Mouse (Mus musculus): ENCODE results near the gene F2rl2. TPM values are rescaled to one million over a fixed set of nuclear protein-coding genes. Genes with fewer than 3 reads are reported as not detected.

The F2rl2 gene
- polyA plus RNA-seq, 1 experiment: 11.8 TPM

DNA sequence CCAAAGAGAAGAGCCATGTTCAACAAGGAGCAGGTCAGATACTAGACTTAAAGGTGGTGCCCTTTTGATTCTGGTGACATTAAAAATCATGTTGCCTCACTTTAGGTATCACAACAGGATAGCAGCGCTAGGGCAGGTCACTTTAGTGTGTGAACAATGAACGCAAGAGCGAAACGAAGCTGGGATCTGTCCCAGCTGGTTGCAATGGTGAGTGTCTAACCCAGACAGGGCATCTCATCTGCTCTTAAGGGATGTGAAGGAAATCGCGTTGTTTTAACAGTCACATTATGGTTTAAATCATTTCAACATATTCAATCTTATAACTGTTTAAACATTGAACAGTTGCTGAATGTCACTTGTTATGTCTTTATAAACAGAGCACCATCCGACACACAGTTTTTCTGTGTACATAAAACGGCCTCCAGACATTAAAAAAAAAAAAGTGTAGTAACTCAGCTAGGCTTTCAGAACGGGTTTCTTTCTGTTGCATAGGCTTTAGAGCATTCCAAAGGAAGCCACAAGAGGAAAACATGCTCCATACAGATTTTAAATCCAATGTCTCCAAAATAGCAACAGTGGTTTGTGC lies 46.3 kb downstream of the F2rl2 start:
- WGBS: 87% methylated on average over 9 of the region's 9 CpGs
- no peaks in the 10 kb centered on the region for H3K4me1 ChIP-seq (ENCODE audit: control insufficient read depth, insufficient read depth, insufficient read length)

DNA sequence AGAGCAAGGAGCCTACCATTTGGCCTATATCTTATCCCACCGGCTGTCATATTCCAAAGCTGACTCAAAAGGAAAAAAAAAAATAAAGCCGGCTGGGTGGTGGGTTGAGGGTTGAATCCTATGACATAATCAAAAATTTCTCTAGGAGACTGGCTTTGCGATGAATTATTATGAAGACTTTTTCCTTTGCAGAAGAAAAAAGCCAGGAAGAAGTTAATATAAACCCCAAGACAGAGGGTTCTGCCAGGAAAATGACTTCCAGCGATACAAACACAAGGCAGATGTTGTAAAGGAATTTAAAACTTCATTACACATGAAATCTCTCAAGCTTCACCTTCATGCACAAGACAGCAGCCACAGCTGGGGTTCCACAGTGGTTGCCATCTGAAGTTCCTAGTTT lies 48.8 kb downstream of the F2rl2 start:
- Histone ChIP-seq H3K4me1 (ENCODE audit: control insufficient read depth, insufficient read depth, insufficient read length) (no peaks in the 10 kb centered on the region), H3K27ac (ENCODE audit: insufficient read depth, low read length) (no peak overlapping the region), H3K27me3 (ENCODE audit: control insufficient read depth, insufficient read depth, low read length) (no peaks in the 10 kb centered on the region), H3K4me3 (ENCODE audit: extremely low read depth, insufficient read depth, insufficient read length) (no peak overlapping the region), H3K36me3 (ENCODE audit: control insufficient read depth, insufficient read depth, low read length) (no peaks in the 10 kb centered on the region)
- 93% methylated on average over 4 of the region's 4 CpGs for WGBS
- no peak for TF ChIP-seq POLR2A (IDR thresholded peaks at IDR 0.05; ENCODE audit: low read depth, low read length)
- no peak for TF ChIP-seq CTCF (IDR thresholded peaks at IDR 0.05; ENCODE audit: extremely low read depth, insufficient read depth, insufficient read length, insufficient replicate concordance)
- DNase-seq (ENCODE audit: low read depth in 1 of 2, low spot score in 2 of 2): no peak

More for the DNA sequence above, 46.3 kb downstream of the F2rl2 start:
- DNase-seq (ENCODE audit: low read depth in 1 of 2, low spot score in 2 of 2): no peak
- H3K27me3 ChIP-seq (ENCODE audit: control insufficient read depth, insufficient read depth, low read length): no peaks in the 10 kb centered on the region
- H3K4me3 ChIP-seq (ENCODE audit: extremely low read depth, insufficient read depth, insufficient read length): no peak overlapping the region
- H3K36me3 ChIP-seq (ENCODE audit: control insufficient read depth, insufficient read depth, low read length): no peaks in the 10 kb centered on the region
- TF ChIP-seq CTCF (IDR thresholded peaks at IDR 0.05; ENCODE audit: extremely low read depth, insufficient read depth, insufficient read length, insufficient replicate concordance) (no peak), POLR2A (IDR thresholded peaks at IDR 0.05; ENCODE audit: low read depth, low read length) (no peak)
- no peak overlapping the region for H3K27ac ChIP-seq (ENCODE audit: insufficient read depth, low read length)

DNA sequence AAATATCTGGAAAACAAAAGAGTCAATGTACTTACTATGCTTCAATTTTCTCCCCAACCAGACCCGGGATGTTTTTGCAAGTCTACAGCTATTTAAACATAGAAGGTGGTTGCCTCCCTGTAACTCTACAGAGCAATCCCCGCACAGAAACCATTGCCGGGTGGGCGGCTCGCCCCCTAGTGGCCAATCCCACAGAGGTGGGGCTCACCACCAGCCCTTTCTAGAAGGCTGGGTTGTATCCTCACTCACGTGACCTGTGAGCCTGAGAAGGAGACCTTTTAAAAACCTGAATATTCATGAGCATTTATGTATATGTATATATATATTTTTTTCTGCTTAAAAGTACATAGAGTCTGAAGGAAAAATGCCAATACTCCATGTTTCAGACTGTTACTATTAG lies 49.9 kb downstream of the F2rl2 start:
- Histone ChIP-seq H3K4me1 (ENCODE audit: control insufficient read depth, insufficient read depth, insufficient read length) (no peaks in the 10 kb centered on the region), H3K27me3 (ENCODE audit: control insufficient read depth, insufficient read depth, low read length) (no peaks in the 10 kb centered on the region), H3K36me3 (ENCODE audit: control insufficient read depth, insufficient read depth, low read length) (no peaks in the 10 kb centered on the region), H3K4me3 (ENCODE audit: extremely low read depth, insufficient read depth, insufficient read length) (no peak overlapping the region), H3K27ac (ENCODE audit: insufficient read depth, low read length) (no peak overlapping the region)
- peak in 1 of 2 experiments; percentile 45 for DNase-seq (ENCODE audit: low read depth in 1 of 2, low spot score in 2 of 2)
- WGBS: 12% methylated on average over 6 of the region's 6 CpGs
- TF ChIP-seq CTCF (IDR thresholded peaks at IDR 0.05; ENCODE audit: extremely low read depth, insufficient read depth, insufficient read length, insufficient replicate concordance) (peak; percentile 77), POLR2A (IDR thresholded peaks at IDR 0.05; ENCODE audit: low read depth, low read length) (no peak)

DNA sequence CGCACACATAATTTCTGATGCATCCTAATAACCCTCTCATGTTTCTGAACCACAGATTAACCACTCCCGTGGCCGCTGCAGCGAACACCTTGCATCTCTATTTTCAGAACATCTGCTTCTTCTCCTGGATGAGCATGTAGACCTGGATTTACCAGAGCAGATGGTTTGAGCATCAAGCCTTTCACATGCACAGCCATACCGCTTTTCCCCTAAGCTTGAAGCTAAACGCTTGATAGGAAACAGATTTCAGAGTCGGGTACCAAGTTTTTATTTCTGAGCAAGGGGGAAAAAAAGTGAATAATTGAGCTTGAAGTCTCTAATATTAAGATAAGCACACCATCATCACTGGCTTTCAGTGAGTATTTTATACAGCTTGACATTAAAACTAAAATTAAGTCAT lies 50.4 kb downstream of the F2rl2 start:
- WGBS: 85% methylated on average over 7 of the region's 7 CpGs
- no peak overlapping the region for H3K4me3 ChIP-seq (ENCODE audit: extremely low read depth, insufficient read depth, insufficient read length)
- H3K36me3 ChIP-seq (ENCODE audit: control insufficient read depth, insufficient read depth, low read length): no peaks in the 10 kb centered on the region
- no peak for DNase-seq (ENCODE audit: low read depth in 1 of 2, low spot score in 2 of 2)
- H3K27ac ChIP-seq (ENCODE audit: insufficient read depth, low read length): no peak overlapping the region
- TF ChIP-seq CTCF (IDR thresholded peaks at IDR 0.05; ENCODE audit: extremely low read depth, insufficient read depth, insufficient read length, insufficient replicate concordance): no peak
- TF ChIP-seq POLR2A (IDR thresholded peaks at IDR 0.05; ENCODE audit: low read depth, low read length): no peak
- no peaks in the 10 kb centered on the region for H3K27me3 ChIP-seq (ENCODE audit: control insufficient read depth, insufficient read depth, low read length)
- no peaks in the 10 kb centered on the region for H3K4me1 ChIP-seq (ENCODE audit: control insufficient read depth, insufficient read depth, insufficient read length)

DNA sequence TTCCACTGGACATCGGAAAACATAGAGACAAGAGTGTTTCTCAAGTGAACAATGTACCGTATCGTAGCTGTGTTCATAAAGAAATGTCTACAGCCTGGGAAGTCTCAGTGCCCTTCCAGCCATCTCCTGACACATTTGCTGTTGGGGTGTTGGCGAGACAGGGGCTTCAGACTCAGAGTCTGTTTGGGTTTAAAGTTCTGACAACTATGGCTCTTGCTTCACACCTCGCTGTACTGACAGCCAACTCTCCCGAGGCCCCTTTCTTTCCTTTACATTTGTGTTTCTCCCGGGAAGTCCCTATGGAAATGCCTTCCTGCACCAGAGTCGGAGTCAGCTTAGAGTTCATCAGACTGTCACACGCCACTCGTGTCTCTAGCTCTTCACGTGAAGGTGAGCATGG lies 50.9 kb downstream of the F2rl2 start:
- H3K36me3 ChIP-seq (ENCODE audit: control insufficient read depth, insufficient read depth, low read length): no peaks in the 10 kb centered on the region
- H3K4me1 ChIP-seq (ENCODE audit: control insufficient read depth, insufficient read depth, insufficient read length): peaks cover 2% of the 10 kb centered on the region; the same call in 1 of the 2 replicates
- no peak overlapping the region for H3K4me3 ChIP-seq (ENCODE audit: extremely low read depth, insufficient read depth, insufficient read length)
- TF ChIP-seq POLR2A (IDR thresholded peaks at IDR 0.05; ENCODE audit: low read depth, low read length) (no peak), CTCF (IDR thresholded peaks at IDR 0.05; ENCODE audit: extremely low read depth, insufficient read depth, insufficient read length, insufficient replicate concordance) (no peak)
- no peak for DNase-seq (ENCODE audit: low read depth in 1 of 2, low spot score in 2 of 2)
- H3K27ac ChIP-seq (ENCODE audit: insufficient read depth, low read length): no peak overlapping the region
- H3K27me3 ChIP-seq (ENCODE audit: control insufficient read depth, insufficient read depth, low read length): no peaks in the 10 kb centered on the region
- 92% methylated on average over 11 of the region's 11 CpGs for WGBS

Other genes with a start within 250 kb of the F2rl2 start
- not detected in 2 replicates for gene S100z, start 218.1 kb upstream of the F2rl2 start, polyA plus RNA-seq (2012; rRNA removed)
- gene F2rl1, start 171.6 kb upstream of the F2rl2 start, polyA plus RNA-seq (2012; rRNA removed): 6.3 and 7.7 TPM in 2 replicates
- gene F2r, start 78.4 kb upstream of the F2rl2 start, polyA plus RNA-seq (2012; rRNA removed): 25.6 and 30.7 TPM in 2 replicates
- gene Iqgap2, start 195.1 kb downstream of the F2rl2 start, polyA plus RNA-seq (2012; rRNA removed): 2.1 and 2.3 TPM in 2 replicates